9 mouse cellular contexts compared by ENCODE assay signal in the genomic region with DNA sequence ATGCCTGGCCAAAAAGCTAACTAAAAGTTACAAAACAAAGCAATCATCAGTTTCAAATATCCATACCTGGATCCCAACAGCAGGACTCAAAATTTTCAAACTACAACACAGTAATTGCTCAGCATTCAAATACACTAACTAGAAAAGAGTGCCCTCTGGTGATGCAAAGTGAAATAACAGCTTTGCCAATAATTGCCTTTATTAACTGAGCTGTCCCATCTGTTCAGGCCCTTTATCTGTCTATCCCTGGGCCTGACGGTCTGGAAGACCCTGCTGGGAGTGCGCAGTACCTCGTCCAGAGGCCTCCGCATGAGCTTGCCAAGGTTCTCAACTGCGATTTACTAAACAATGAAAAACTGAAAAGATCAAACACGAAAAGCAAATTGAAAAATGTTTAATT. TPM values are rescaled to one million over a fixed set of nuclear protein-coding genes. Genes with fewer than 3 reads are reported as not detected.
DNase-seq lines count a peak whose midpoint lies in the region; ATAC-seq and TF ChIP-seq lines count a peak whose summit lies in the region.
"Had no signal": no experiment of that assay in that cellular context is flagged by ENCODE, and none has a peak within 500 bp of the region (broad histone marks: within the 10 kb centered on the region; RNA-seq: fewer than 3 reads in every experiment).

No protein-coding gene starts in this region.

- no peak overlapping the region for H3K4me3 ChIP-seq in heart, embryonic 12.5 days
- H3K4me3 ChIP-seq in forebrain, postnatal 0 days (ENCODE audit: low read depth, low read length), result no peak overlapping the region
- H3K4me3 ChIP-seq in midbrain, embryonic 15.5 days, result no peak overlapping the region

- peak; percentile 76 for TF ChIP-seq CTCF in forebrain, postnatal 0 days (IDR thresholded peaks at IDR 0.05; ENCODE audit: low read depth)

- no peak overlapping the region for H3K4me2 ChIP-seq in heart, embryonic 12.5 days
- no peak overlapping the region for H3K4me2 ChIP-seq in forebrain, postnatal 0 days (ENCODE audit: low read depth)
- H3K4me2 ChIP-seq in midbrain, embryonic 15.5 days, result no peak overlapping the region

- H3K4me1 ChIP-seq in heart, embryonic 12.5 days (replicated peaks), result no peaks in the 10 kb centered on the region
- no peaks in the 10 kb centered on the region for H3K4me1 ChIP-seq in forebrain, postnatal 0 days (ENCODE audit: insufficient read depth)
- no peaks in the 10 kb centered on the region for H3K4me1 ChIP-seq in midbrain, embryonic 15.5 days

- 56% methylated on average over 6 of the region's 6 CpGs for WGBS in heart, embryonic 12.5 days
- WGBS in forebrain, postnatal 0 days, result 30% methylated on average over 6 of the region's 6 CpGs
- 28% methylated on average over 6 of the region's 6 CpGs for WGBS in midbrain, embryonic 15.5 days

- H3K9ac ChIP-seq in heart, embryonic 12.5 days, result no peak overlapping the region
- no peak overlapping the region for H3K9ac ChIP-seq in forebrain, postnatal 0 days
- H3K9ac ChIP-seq in midbrain, embryonic 15.5 days, result no peak overlapping the region

- DNase-seq in heart, adult 8-10 months (ENCODE audit: low spot score), result peak; percentile 21
- peak; percentile 20 for DNase-seq in CD4-positive helper T cell, adult 2 months (ENCODE audit: low read depth, low spot score)
- DNase-seq in c-Kit-negative CD71-positive TER-119-positive erythroid progenitor cells, embryonic 14.5 days (ENCODE audit: low read depth, low spot score), result peak; percentile 24
- peak; percentile 75 for DNase-seq in forebrain, postnatal 0 days
- peak; percentile 41 to 45 for DNase-seq in left cerebral cortex, postnatal 25 days (ENCODE audit: low spot score in 2 of 2)
- no peak for DNase-seq in frontal cortex, postnatal 10 days (ENCODE audit: low spot score in 2 of 2)

- intact Hi-C loops in left cerebral cortex, postnatal 25 days (cut with DNase I), result loop anchor here (10.0 kb wide), 1 partner anchor 1821 kb away; no protein-coding TSS in a partner anchor

- ATAC-seq in heart, embryonic 12.5 days (ENCODE audit: insufficient number of reproducible peaks, low FRiP score), result no peak
- ATAC-seq in forebrain, postnatal 0 days, result peak; percentile 47
- ATAC-seq in midbrain, embryonic 15.5 days (replicated peaks), result peak; percentile 80

- no peak overlapping the region for H3K27ac ChIP-seq in heart, embryonic 12.5 days (ENCODE audit: poor library complexity, severe bottlenecking)
- H3K27ac ChIP-seq in forebrain, postnatal 0 days (ENCODE audit: low read depth, low read length), result no peak overlapping the region
- no peak overlapping the region for H3K27ac ChIP-seq in midbrain, embryonic 15.5 days

- H3K27me3 ChIP-seq in heart, embryonic 12.5 days (replicated peaks), result no peaks in the 10 kb centered on the region
- H3K27me3 ChIP-seq in forebrain, postnatal 0 days (ENCODE audit: insufficient read depth, low read length), result no peaks in the 10 kb centered on the region
- no peaks in the 10 kb centered on the region for H3K27me3 ChIP-seq in midbrain, embryonic 15.5 days (replicated peaks)

- H3K36me3 ChIP-seq in heart, embryonic 12.5 days, result peaks cover 7% of the 10 kb centered on the region; the same call in 1 of the 2 replicates
- H3K36me3 ChIP-seq in forebrain, postnatal 0 days (ENCODE audit: insufficient read depth), result no peaks in the 10 kb centered on the region
- H3K36me3 ChIP-seq in midbrain, embryonic 15.5 days (replicated peaks), result no peaks in the 10 kb centered on the region

- H3K9me3 ChIP-seq in heart, embryonic 12.5 days (replicated peaks), result no peaks in the 10 kb centered on the region
- no peaks in the 10 kb centered on the region for H3K9me3 ChIP-seq in forebrain, postnatal 0 days (ENCODE audit: low read length)
- H3K9me3 ChIP-seq in midbrain, embryonic 15.5 days, result no peaks in the 10 kb centered on the region

RNA-seq across cellular contexts. Expression of a gene that starts 58.1 kb away (rescaled TPM):
- 10 to 100 TPM; 11.5 to 16.4 (median 12.4) TPM for total RNA-seq in heart, adult 8-10 months (2022)
- polyA plus RNA-seq in heart, embryonic 12.5 days (2016; fragmentation: Nextera tagmentation; extraction: Ambion mirVana), result 6.1 and 6.8 TPM in 2 replicates
- total RNA-seq in forebrain, postnatal 0 days (2014; rRNA removed), result 3.2 and 8.4 TPM in 2 replicates
- polyA plus RNA-seq in forebrain, postnatal 0 days (2015; fragmentation: Nextera tagmentation; extraction: Ambion mirVana), result 2.3 and 3.0 TPM in 2 replicates
- total RNA-seq in left cerebral cortex, postnatal 25 days (2021), result 10 to 100 TPM in 1 of 2 experiments, 1 to 10 TPM in 1; 9.0 to 11.4 TPM
- 3.9 and 4.0 TPM in 2 replicates for polyA plus RNA-seq in midbrain, embryonic 15.5 days (2015; fragmentation: Nextera tagmentation; extraction: Ambion mirVana)

RNA-seq across cellular contexts. Expression of a gene that starts 58.3 kb away (rescaled TPM):
- under 1 TPM in 2 of 4 experiments, not detected in 2; 0.09 to 0.12 TPM for total RNA-seq in heart, adult 8-10 months (2022)
- 0.08 TPM in 1 of 2 replicates, not detected in the other for polyA plus RNA-seq in heart, embryonic 12.5 days (2016; fragmentation: Nextera tagmentation; extraction: Ambion mirVana)
- total RNA-seq in forebrain, postnatal 0 days (2014; rRNA removed), result 2.8 and 3.0 TPM in 2 replicates
- 1.7 and 2.0 TPM in 2 replicates for polyA plus RNA-seq in forebrain, postnatal 0 days (2015; fragmentation: Nextera tagmentation; extraction: Ambion mirVana)
- total RNA-seq in left cerebral cortex, postnatal 25 days (2021), result under 1 TPM; 0.23 to 0.37 TPM
- polyA plus RNA-seq in midbrain, embryonic 15.5 days (2015; fragmentation: Nextera tagmentation; extraction: Ambion mirVana), result 0.18 and 0.23 TPM in 2 replicates
- total RNA-seq: hematopoietic stem cell, adult 5-6 weeks had no signal

Comparison
In these comparisons a context has a peak if more than half of its experiments do, and no peak if none do; other contexts are left out.
1. DNase-seq: peak in heart, adult 8-10 months (single experiment), CD4-positive helper T cell, adult 2 months (single experiment), c-Kit-negative CD71-positive TER-119-positive erythroid progenitor cells, embryonic 14.5 days (single experiment), forebrain, postnatal 0 days (single experiment) and left cerebral cortex, postnatal 25 days (2 of 2); none in frontal cortex, postnatal 10 days (0 of 2).